Mouse (Mus musculus): ENCODE results near the gene Polm.
"Not testable (repeated sequence)": the region's sequence is repeated elsewhere in the genome, so short reads cannot be mapped to it uniquely, and the experiment has no call there.

DNA sequence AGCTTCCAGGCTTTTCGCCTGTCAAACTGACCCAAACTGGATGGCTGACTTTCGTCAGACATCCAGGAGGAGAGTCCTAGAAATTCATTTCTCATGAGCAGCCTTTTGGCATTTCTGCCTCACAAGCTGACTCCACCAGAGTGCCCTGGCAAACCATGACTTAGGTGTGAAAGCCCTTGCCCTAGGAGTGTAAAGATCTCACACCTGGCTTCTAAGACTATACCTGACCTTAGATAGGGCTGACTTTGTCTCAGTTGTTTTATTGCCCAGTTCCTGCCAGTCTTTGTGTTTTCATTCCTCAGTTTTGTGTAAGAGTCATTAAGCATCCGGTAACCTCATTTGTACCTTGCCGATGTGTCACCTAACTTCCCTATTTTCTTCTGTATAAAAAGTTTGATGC, 28.3 kb downstream of the Polm start:
- not testable (repeated sequence) for TF ChIP-seq CTCF (IDR thresholded peaks at IDR 0.05; ENCODE audit: borderline replicate concordance, control insufficient read depth, extremely low read depth, insufficient read depth, low read length, poor library complexity); POLR2A (IDR thresholded peaks at IDR 0.05; ENCODE audit: control insufficient read depth, extremely low read depth, insufficient read depth, low read length, poor library complexity)

Measured in thymus, adult 2 months (tissue).